Mouse (Mus musculus): ENCODE data around the gene Gm11596. TPM values are rescaled to one million over a fixed set of nuclear protein-coding genes. Genes with fewer than 3 reads are reported as not detected.
"Not testable (repeated sequence)": the region's sequence is repeated elsewhere in the genome, so short reads cannot be mapped to it uniquely, and the experiment has no call there.

Gene Gm11596
- polyA plus RNA-seq, 1 experiment from 2014 or later = not detected

GRCm38 (mm10) chr11:99772813-99773212, 20.5 kb downstream of the Gm11596 start, which contains the start of gene Gm11595:
Gene Gm11595, minus strand, starts transcription at chr11:99772913.
- ATAC-seq; H3K27ac ChIP-seq (ENCODE audit: low read length); H3K9ac ChIP-seq (replicated peaks; ENCODE audit: low read depth, low read length); H3K4me1 ChIP-seq (replicated peaks; ENCODE audit: control insufficient read depth, insufficient read depth, low read length); H3K4me2 ChIP-seq (ENCODE audit: low read length); H3K36me3 ChIP-seq (ENCODE audit: control insufficient read depth, insufficient read depth); H3K9me3 ChIP-seq (ENCODE audit: control insufficient read depth, low read length); H3K4me3 ChIP-seq (replicated peaks; ENCODE audit: low read length); H3K27me3 ChIP-seq (replicated peaks; ENCODE audit: control insufficient read depth, insufficient read depth, low read length): not testable (repeated sequence)

DNA sequence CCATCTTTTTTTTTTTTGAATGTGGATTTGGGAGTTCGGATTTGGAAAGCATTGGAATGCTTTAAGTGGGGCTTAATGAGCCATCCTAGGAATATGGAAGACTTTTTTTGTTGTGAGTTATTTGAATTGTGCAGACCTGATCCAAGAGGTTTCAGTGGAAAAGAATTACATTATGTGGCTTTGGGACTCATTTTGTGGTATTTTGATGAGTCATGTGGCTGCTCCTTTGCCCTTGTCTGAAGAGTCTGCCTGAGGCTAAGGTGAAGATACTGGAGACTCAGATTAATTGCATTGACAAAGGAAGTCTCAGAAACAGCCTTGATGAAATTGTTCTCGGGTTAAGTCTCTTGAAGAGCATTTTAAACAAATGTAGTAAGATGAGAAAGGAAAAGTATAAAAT, 24.9 kb downstream of the Gm11596 start:
- H3K9ac ChIP-seq (replicated peaks; ENCODE audit: low read depth, low read length) = no peak overlapping the region
- H3K4me1 ChIP-seq (replicated peaks; ENCODE audit: control insufficient read depth, insufficient read depth, low read length) = no peaks in the 10 kb centered on the region
- 72% methylated on average over 2 of the region's 2 CpGs for WGBS
- no peak overlapping the region for H3K4me2 ChIP-seq (ENCODE audit: low read length)
- H3K36me3 ChIP-seq (ENCODE audit: control insufficient read depth, insufficient read depth) = no peaks in the 10 kb centered on the region
- no peak for ATAC-seq
- H3K27ac ChIP-seq (ENCODE audit: low read length) = no peak overlapping the region
- H3K27me3 ChIP-seq (replicated peaks; ENCODE audit: control insufficient read depth, insufficient read depth, low read length) = no peaks in the 10 kb centered on the region
- no peak overlapping the region for H3K4me3 ChIP-seq (replicated peaks; ENCODE audit: low read length)
- no peaks in the 10 kb centered on the region for H3K9me3 ChIP-seq (ENCODE audit: control insufficient read depth, low read length)

DNA sequence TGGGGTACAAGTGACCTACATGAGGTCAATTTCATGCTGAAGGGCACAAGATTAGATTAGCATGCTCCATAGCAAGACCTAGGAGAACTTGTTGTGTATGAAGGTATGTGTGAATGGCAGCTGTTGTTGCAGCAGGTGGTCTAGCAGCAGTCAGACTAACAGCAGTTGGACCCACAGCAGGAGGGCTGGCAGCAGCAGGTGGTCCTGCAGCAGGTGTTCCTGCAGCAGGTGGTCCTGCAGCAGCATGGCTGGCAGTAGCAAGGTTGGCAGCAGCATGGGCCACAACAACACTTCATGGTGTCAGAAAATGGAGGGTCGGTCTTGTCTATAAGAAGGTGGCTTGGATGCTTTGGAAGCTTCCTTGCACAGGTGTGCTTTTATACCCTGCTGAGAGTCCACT, 34.4 kb downstream of the Gm11596 start:
- Histone ChIP-seq H3K9ac (replicated peaks; ENCODE audit: low read depth, low read length) (no peak overlapping the region), H3K36me3 (ENCODE audit: control insufficient read depth, insufficient read depth) (no peaks in the 10 kb centered on the region), H3K27me3 (replicated peaks; ENCODE audit: control insufficient read depth, insufficient read depth, low read length) (no peaks in the 10 kb centered on the region), H3K4me1 (replicated peaks; ENCODE audit: control insufficient read depth, insufficient read depth, low read length) (no peaks in the 10 kb centered on the region), H3K9me3 (ENCODE audit: control insufficient read depth, low read length) (no peaks in the 10 kb centered on the region), H3K27ac (ENCODE audit: low read length) (no peak overlapping the region), H3K4me2 (ENCODE audit: low read length) (no peak overlapping the region), H3K4me3 (replicated peaks; ENCODE audit: low read length) (no peak overlapping the region)
- 93% methylated on average over 1 of the region's 1 CpGs for WGBS
- ATAC-seq = no peak

- H3K27me3 ChIP-seq (replicated peaks; ENCODE audit: control insufficient read depth, insufficient read depth, low read length) = no peaks in the 10 kb centered on the region
- WGBS = 89% methylated on average over 3 of the region's 3 CpGs
- no peak overlapping the region for H3K27ac ChIP-seq (ENCODE audit: low read length)
- no peak overlapping the region for H3K9ac ChIP-seq (replicated peaks; ENCODE audit: low read depth, low read length)
- H3K4me1 ChIP-seq (replicated peaks; ENCODE audit: control insufficient read depth, insufficient read depth, low read length) = no peaks in the 10 kb centered on the region
- H3K9me3 ChIP-seq (ENCODE audit: control insufficient read depth, low read length) = no peaks in the 10 kb centered on the region
- H3K4me3 ChIP-seq (replicated peaks; ENCODE audit: low read length) = no peak overlapping the region
- ATAC-seq = no peak
- no peak overlapping the region for H3K4me2 ChIP-seq (ENCODE audit: low read length)
- no peaks in the 10 kb centered on the region for H3K36me3 ChIP-seq (ENCODE audit: control insufficient read depth, insufficient read depth)
Observed at GRCm38 (mm10) chr11:99743985-99744384, 49.3 kb downstream of the Gm11596 start.

Other genes with a start within 250 kb of the Gm11596 start
- gene Krtap3-3, start 242.6 kb downstream of the Gm11596 start, polyA plus RNA-seq (2015; fragmentation: Nextera tagmentation; extraction: Ambion mirVana) = not detected in 2 replicates
- gene Krtap3-2, start 236.6 kb downstream of the Gm11596 start, polyA plus RNA-seq (2015; fragmentation: Nextera tagmentation; extraction: Ambion mirVana) = not detected in 2 replicates
- gene Gm11939, start 234.0 kb downstream of the Gm11596 start, polyA plus RNA-seq (2015; fragmentation: Nextera tagmentation; extraction: Ambion mirVana) = not detected in 2 replicates
- gene Krtap3-1, start 226.8 kb downstream of the Gm11596 start, polyA plus RNA-seq (2015; fragmentation: Nextera tagmentation; extraction: Ambion mirVana) = not detected in 2 replicates
- not detected in 2 replicates for gene Krtap1-5, start 212.5 kb downstream of the Gm11596 start, polyA plus RNA-seq (2015; fragmentation: Nextera tagmentation; extraction: Ambion mirVana)
- not detected in 2 replicates for gene Krtap1-4, start 209.8 kb downstream of the Gm11596 start, polyA plus RNA-seq (2015; fragmentation: Nextera tagmentation; extraction: Ambion mirVana)
- not detected in 2 replicates for gene Krtap1-3, start 202.1 kb downstream of the Gm11596 start, polyA plus RNA-seq (2015; fragmentation: Nextera tagmentation; extraction: Ambion mirVana)
- not detected in 2 replicates for gene Krtap9-3, start 195.4 kb downstream of the Gm11596 start, polyA plus RNA-seq (2015; fragmentation: Nextera tagmentation; extraction: Ambion mirVana)
- not detected in 2 replicates for gene Gm11938, start 190.2 kb downstream of the Gm11596 start, polyA plus RNA-seq (2015; fragmentation: Nextera tagmentation; extraction: Ambion mirVana)
- not detected in 2 replicates for gene Gm11937, start 183.3 kb downstream of the Gm11596 start, polyA plus RNA-seq (2015; fragmentation: Nextera tagmentation; extraction: Ambion mirVana)
- not detected in 2 replicates for gene Krtap2-4, start 178.6 kb downstream of the Gm11596 start, polyA plus RNA-seq (2015; fragmentation: Nextera tagmentation; extraction: Ambion mirVana)
- gene Gm11562, start 173.0 kb downstream of the Gm11596 start, polyA plus RNA-seq (2015; fragmentation: Nextera tagmentation; extraction: Ambion mirVana) = not detected in 2 replicates
- gene Krtap4-1, start 165.2 kb downstream of the Gm11596 start, polyA plus RNA-seq (2015; fragmentation: Nextera tagmentation; extraction: Ambion mirVana) = not detected in 2 replicates
- gene Krtap4-2, start 158.4 kb downstream of the Gm11596 start, polyA plus RNA-seq (2015; fragmentation: Nextera tagmentation; extraction: Ambion mirVana) = not detected in 2 replicates
- gene Krtap4-7, start 149.4 kb downstream of the Gm11596 start, polyA plus RNA-seq (2015; fragmentation: Nextera tagmentation; extraction: Ambion mirVana) = not detected in 2 replicates
- gene Gm11555, start 143.2 kb downstream of the Gm11596 start, polyA plus RNA-seq (2015; fragmentation: Nextera tagmentation; extraction: Ambion mirVana) = not detected in 2 replicates
- not detected in 2 replicates for gene Gm11563, start 134.5 kb downstream of the Gm11596 start, polyA plus RNA-seq (2015; fragmentation: Nextera tagmentation; extraction: Ambion mirVana)
- gene Krtap4-6, start 127.5 kb downstream of the Gm11596 start, polyA plus RNA-seq (2015; fragmentation: Nextera tagmentation; extraction: Ambion mirVana) = not detected in 2 replicates
- not detected in 2 replicates for gene Gm14190, start 102.7 kb downstream of the Gm11596 start, polyA plus RNA-seq (2015; fragmentation: Nextera tagmentation; extraction: Ambion mirVana)
- not detected in 2 replicates for gene Gm14180, start 59.2 kb downstream of the Gm11596 start, polyA plus RNA-seq (2015; fragmentation: Nextera tagmentation; extraction: Ambion mirVana)
- gene Gm11595, start 20.6 kb downstream of the Gm11596 start, polyA plus RNA-seq (2015; fragmentation: Nextera tagmentation; extraction: Ambion mirVana) = not detected in 2 replicates
- gene Krtap4-8, start 12.8 kb downstream of the Gm11596 start, polyA plus RNA-seq (2015; fragmentation: Nextera tagmentation; extraction: Ambion mirVana) = not detected in 2 replicates
- not detected in 2 replicates for gene Krtap4-9, start 8.3 kb downstream of the Gm11596 start, polyA plus RNA-seq (2015; fragmentation: Nextera tagmentation; extraction: Ambion mirVana)
- not detected in 2 replicates for gene Gm11569, start 5.5 kb upstream of the Gm11596 start, polyA plus RNA-seq (2015; fragmentation: Nextera tagmentation; extraction: Ambion mirVana)
- gene Gm11554, start 11.0 kb upstream of the Gm11596 start, polyA plus RNA-seq (2015; fragmentation: Nextera tagmentation; extraction: Ambion mirVana) = not detected in 2 replicates
- gene Krtap4-13, start 16.4 kb upstream of the Gm11596 start, polyA plus RNA-seq (2015; fragmentation: Nextera tagmentation; extraction: Ambion mirVana) = not detected in 2 replicates
- not detected in 2 replicates for gene Gm11564, start 22.2 kb upstream of the Gm11596 start, polyA plus RNA-seq (2015; fragmentation: Nextera tagmentation; extraction: Ambion mirVana)
- not detected in 2 replicates for gene 2300003K06Rik, start 44.6 kb upstream of the Gm11596 start, polyA plus RNA-seq (2015; fragmentation: Nextera tagmentation; extraction: Ambion mirVana)
- not detected in 2 replicates for gene Krtap4-16, start 58.1 kb upstream of the Gm11596 start, polyA plus RNA-seq (2015; fragmentation: Nextera tagmentation; extraction: Ambion mirVana)
- gene Gm11568, start 64.5 kb upstream of the Gm11596 start, polyA plus RNA-seq (2015; fragmentation: Nextera tagmentation; extraction: Ambion mirVana) = not detected in 2 replicates
- gene Gm11559, start 71.0 kb upstream of the Gm11596 start, polyA plus RNA-seq (2015; fragmentation: Nextera tagmentation; extraction: Ambion mirVana) = not detected in 2 replicates
- gene Krtap9-1, start 79.9 kb upstream of the Gm11596 start, polyA plus RNA-seq (2015; fragmentation: Nextera tagmentation; extraction: Ambion mirVana) = not detected in 2 replicates
- gene Gm11567, start 85.7 kb upstream of the Gm11596 start, polyA plus RNA-seq (2015; fragmentation: Nextera tagmentation; extraction: Ambion mirVana) = not detected in 2 replicates
- gene Krtap31-1, start 114.5 kb upstream of the Gm11596 start, polyA plus RNA-seq (2015; fragmentation: Nextera tagmentation; extraction: Ambion mirVana) = not detected in 2 replicates
- gene Gm11565, start 121.3 kb upstream of the Gm11596 start, polyA plus RNA-seq (2015; fragmentation: Nextera tagmentation; extraction: Ambion mirVana) = not detected in 2 replicates
- gene Krtap31-2, start 142.8 kb upstream of the Gm11596 start, polyA plus RNA-seq (2015; fragmentation: Nextera tagmentation; extraction: Ambion mirVana) = not detected in 2 replicates
- gene Krtap9-5, start 155.0 kb upstream of the Gm11596 start, polyA plus RNA-seq (2015; fragmentation: Nextera tagmentation; extraction: Ambion mirVana) = not detected in 2 replicates
- gene Krtap29-1, start 185.6 kb upstream of the Gm11596 start, polyA plus RNA-seq (2015; fragmentation: Nextera tagmentation; extraction: Ambion mirVana) = not detected in 2 replicates
- gene Krtap16-1, start 193.1 kb upstream of the Gm11596 start, polyA plus RNA-seq (2015; fragmentation: Nextera tagmentation; extraction: Ambion mirVana) = not detected in 2 replicates
- gene Krtap17-1, start 200.5 kb upstream of the Gm11596 start, polyA plus RNA-seq (2015; fragmentation: Nextera tagmentation; extraction: Ambion mirVana) = not detected in 2 replicates
- not detected in 2 replicates for gene Krt33a, start 222.7 kb upstream of the Gm11596 start, polyA plus RNA-seq (2015; fragmentation: Nextera tagmentation; extraction: Ambion mirVana)
- not detected in 2 replicates for gene Krt33b, start 236.4 kb upstream of the Gm11596 start, polyA plus RNA-seq (2015; fragmentation: Nextera tagmentation; extraction: Ambion mirVana)
- gene Krt34, start 248.1 kb upstream of the Gm11596 start, polyA plus RNA-seq (2015; fragmentation: Nextera tagmentation; extraction: Ambion mirVana) = not detected in 2 replicates